Mouse (Mus musculus) liver, embryonic 14.5 days (tissue): ENCODE measurements around the gene Dapk3.

Source experiments
- CTCF ChIP-seq: IDR thresholded peaks from 2 replicates; pipeline ENCODE4 v1.5.1; 2016; ENCODE audit warnings: antibody characterized with exemption, low read depth, control low read depth
- EP300 ChIP-seq: IDR thresholded peaks from 2 replicates; pipeline ENCODE4 v1.6.1; 2016; ENCODE audit warnings: antibody characterized with exemption, low read depth

GRCm38 (mm10) chr10:81187161-81187560 is 4.4 kb downstream of the Dapk3 start:
- TF ChIP-seq CTCF: no peak
- TF ChIP-seq EP300: no peak
